Mouse (Mus musculus) liver, adult 2 months (tissue): ENCODE results near the gene Camkk1. TPM values are rescaled to one million over a fixed set of nuclear protein-coding genes. Genes with fewer than 3 reads are reported as not detected.

Experiments
- DNase-seq: peaks from one replicate; pipeline ENCODE4 v3.0.0-alpha.2; 2011; ENCODE audit warnings: low read depth, low spot score; ENCODE audit errors: extremely low read depth
- H3K27ac ChIP-seq: fragments of 200-500 bp; replicated peaks from 2 replicates; pipeline ENCODE4 v1.5.1; 2012; ENCODE audit warnings: low read depth, mild to moderate bottlenecking, control low read depth, inconsistent platforms, low read length; ENCODE audit not compliant: insufficient read depth
- H3K27me3 ChIP-seq: fragments of 200-500 bp; 2 replicates; pipeline ENCODE4 v1.6.1; 2012; ENCODE audit warnings: mild to moderate bottlenecking, moderate library complexity, low read length, inconsistent platforms; ENCODE audit not compliant: control insufficient read depth, insufficient read depth
- H3K36me3 ChIP-seq: fragments of 200-500 bp; 2 replicates; pipeline ENCODE4 v1.6.1; 2012; ENCODE audit warnings: low read length, inconsistent platforms; ENCODE audit not compliant: control insufficient read depth, insufficient read depth
- H3K4me1 ChIP-seq: fragments of 200-500 bp; 2 replicates; pipeline ENCODE4 v1.6.1; 2011; ENCODE audit warnings: low read length; ENCODE audit not compliant: control insufficient read depth, insufficient read depth
- H3K4me3 ChIP-seq: fragments of 200-500 bp; 2 replicates; pipeline ENCODE4 v1.5.1; 2011; ENCODE audit warnings: low read depth, mild to moderate bottlenecking, control low read depth, low read length, moderate library complexity; ENCODE audit not compliant: insufficient read depth
- H3K79me2 ChIP-seq: fragments of 200-500 bp; 2 replicates; pipeline ENCODE4 v1.6.1; 2012; ENCODE audit warnings: inconsistent platforms, mild to moderate bottlenecking, low read length, moderate library complexity; ENCODE audit not compliant: control insufficient read depth, insufficient read depth
- H3K9ac ChIP-seq: fragments of 200-500 bp; 2 replicates; pipeline ENCODE4 v1.6.1; 2012; ENCODE audit warnings: low read depth, mild to moderate bottlenecking, control low read depth, inconsistent platforms, low read length
- CTCF ChIP-seq: fragments of 200-500 bp; IDR thresholded peaks from 2 replicates; pipeline ENCODE4 v1.5.1; 2011; ENCODE audit warnings: low read depth, low read length, control low read depth
- POLR2A ChIP-seq: fragments of 200-500 bp; IDR thresholded peaks from 2 replicates; pipeline ENCODE4 v1.6.1; 2011; ENCODE audit warnings: low read length, control low read depth; ENCODE audit not compliant: insufficient read depth; ENCODE audit errors: extremely low read depth
- WGBS: fragments of 180-500 bp; shearing (Covaris S2); methylation state at CpG from one replicate; pipeline ENCODE4 v1.1.7; 2018; 5-methylcytosine and 5-hydroxymethylcytosine counted together
- polyA plus RNA-seq: library from polyadenylated mRNA; depleted of rRNA; stranded (reverse); fragments of >200 nt; gene quantifications from 2 replicates; pipeline ENCODE4 v1.2.3, GENCODE M21; 2012
- total RNA-seq: library from RNA; depleted of rRNA; stranded (reverse); fragments of >200 nt; gene quantifications from 2 replicates; pipeline ENCODE4 v1.2.3, GENCODE M21; 2014

The Camkk1 gene
- total and polyA plus RNA-seq, 2 experiments, result 0.12 to 0.28 TPM

DNA sequence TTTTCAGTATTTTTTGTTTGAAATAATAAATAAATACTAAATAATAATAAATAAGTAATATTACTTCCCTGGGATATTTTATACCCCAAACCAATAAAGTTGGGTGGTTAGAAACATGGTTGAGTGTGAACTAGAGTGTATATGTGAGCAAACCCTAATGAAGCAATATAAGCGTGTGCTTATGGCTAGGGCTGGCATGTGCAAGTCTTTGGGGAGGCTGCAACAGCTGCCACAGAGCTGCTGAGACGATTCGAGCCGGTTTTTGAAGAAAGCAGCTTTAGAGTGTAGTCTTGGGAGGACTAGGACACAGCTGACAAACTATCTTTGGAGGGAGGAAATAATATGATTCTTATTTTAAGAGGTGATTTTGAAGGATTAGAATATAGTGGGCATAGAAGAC lies 57.5 kb downstream of the Camkk1 start:
- Histone ChIP-seq H3K9ac (no peak overlapping the region), H3K27ac (no peak overlapping the region), H3K36me3 (peaks cover 49% of the 10 kb centered on the region), H3K27me3 (no peaks in the 10 kb centered on the region), H3K4me1 (no peaks in the 10 kb centered on the region), H3K79me2 (no peaks in the 10 kb centered on the region), H3K4me3 (no peak overlapping the region)
- TF ChIP-seq CTCF (no peak), POLR2A (no peak)
- no peak for DNase-seq
- 96% methylated on average over 4 of the region's 4 CpGs for WGBS

DNA sequence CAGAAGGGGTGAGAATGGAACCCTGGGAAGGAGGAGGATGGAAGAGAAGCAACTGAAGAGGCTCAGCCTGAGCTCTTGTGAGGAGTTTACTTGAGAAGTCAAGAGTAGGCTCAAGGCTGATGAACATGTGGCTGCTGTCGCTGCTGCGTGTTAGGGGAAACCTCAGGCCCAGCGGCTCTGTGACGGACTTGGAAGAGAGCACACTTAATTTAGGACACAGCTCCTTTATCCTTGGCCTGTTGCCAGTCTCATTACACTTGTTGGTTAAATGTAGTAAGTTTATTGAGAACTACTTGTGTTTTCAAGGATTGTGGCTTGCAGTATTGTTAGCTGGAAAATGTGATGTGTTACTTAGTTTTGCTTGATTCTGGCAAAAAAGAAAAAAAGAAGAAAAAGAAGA lies 57.9 kb downstream of the Camkk1 start:
- TF ChIP-seq CTCF (no peak), POLR2A (no peak)
- Histone ChIP-seq H3K4me3 (no peak overlapping the region), H3K27me3 (no peaks in the 10 kb centered on the region), H3K4me1 (no peaks in the 10 kb centered on the region), H3K36me3 (peaks cover 50% of the 10 kb centered on the region), H3K79me2 (no peaks in the 10 kb centered on the region), H3K27ac (no peak overlapping the region), H3K9ac (no peak overlapping the region)
- no peak for DNase-seq
- WGBS, result 80% methylated on average over 4 of the region's 4 CpGs

GRCm38 (mm10) chr11:73077211-73077720 lies 58.5 kb downstream of the Camkk1 start:
- H3K36me3 ChIP-seq, result peaks cover 50% of the 10 kb centered on the region

DNA sequence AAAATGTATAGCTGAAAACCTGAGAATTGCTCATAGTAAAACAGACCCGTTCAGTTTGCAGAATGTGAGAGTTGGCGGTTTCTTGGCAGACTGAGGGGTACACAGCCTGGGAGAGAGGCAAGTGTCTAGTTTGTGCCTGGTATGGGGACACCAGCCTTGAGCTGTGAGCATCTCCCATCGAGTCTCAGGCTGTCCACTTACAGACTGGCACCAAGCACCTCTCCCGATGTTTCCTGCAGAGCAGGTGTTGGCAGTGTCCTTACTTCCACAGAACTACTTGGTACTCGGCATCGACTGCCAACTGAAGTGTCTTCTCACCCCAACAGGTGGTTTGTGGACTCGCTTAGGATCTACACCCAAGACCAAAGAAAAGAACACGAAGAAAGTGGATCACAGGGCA lies 59.8 kb downstream of the Camkk1 start:
- DNase-seq, result no peak
- no peak overlapping the region for H3K27ac ChIP-seq
- no peaks in the 10 kb centered on the region for H3K4me1 ChIP-seq
- peaks cover 42% of the 10 kb centered on the region for H3K36me3 ChIP-seq
- H3K9ac ChIP-seq, result no peak overlapping the region
- H3K79me2 ChIP-seq, result no peaks in the 10 kb centered on the region
- H3K4me3 ChIP-seq, result no peak overlapping the region
- no peaks in the 10 kb centered on the region for H3K27me3 ChIP-seq
- WGBS, result 94% methylated on average over 8 of the region's 8 CpGs
- no peak for TF ChIP-seq CTCF
- TF ChIP-seq POLR2A, result no peak

More at GRCm38 (mm10) chr11:73077211-73077720, 58.5 kb downstream of the Camkk1 start:
- Histone ChIP-seq H3K4me3 (no peak overlapping the region), H3K27me3 (no peaks in the 10 kb centered on the region), H3K27ac (no peak overlapping the region), H3K4me1 (no peaks in the 10 kb centered on the region), H3K79me2 (no peaks in the 10 kb centered on the region), H3K9ac (no peak overlapping the region)
- WGBS, result 93% methylated on average over 6 of the region's 6 CpGs
- no peak for DNase-seq
- TF ChIP-seq POLR2A, result no peak
- TF ChIP-seq CTCF, result no peak

- Histone ChIP-seq H3K79me2 (no peaks in the 10 kb centered on the region), H3K9ac (no peak overlapping the region), H3K4me3 (no peak overlapping the region), H3K27me3 (no peaks in the 10 kb centered on the region), H3K36me3 (peaks cover 28% of the 10 kb centered on the region), H3K4me1 (peaks cover 12% of the 10 kb centered on the region), H3K27ac (no peak overlapping the region)
- TF ChIP-seq CTCF (no peak), POLR2A (no peak)
- no peak for DNase-seq
- 79% methylated on average over 3 of the region's 3 CpGs for WGBS
Measured at GRCm38 (mm10) chr11:73080306-73080705, 61.5 kb downstream of the Camkk1 start.

- H3K9ac ChIP-seq, result no peak overlapping the region
- TF ChIP-seq POLR2A (no peak), CTCF (no peak)
- H3K79me2 ChIP-seq, result no peaks in the 10 kb centered on the region
- peaks cover 15% of the 10 kb centered on the region for H3K4me1 ChIP-seq
- 70% methylated on average over 6 of the region's 6 CpGs for WGBS
- no peak for DNase-seq
- H3K36me3 ChIP-seq, result peaks cover 6% of the 10 kb centered on the region; the same call in 1 of the 2 replicates
- H3K27me3 ChIP-seq, result no peaks in the 10 kb centered on the region
- H3K4me3 ChIP-seq, result no peak overlapping the region
- no peak overlapping the region for H3K27ac ChIP-seq
Measured at GRCm38 (mm10) chr11:73084303-73084702, 65.5 kb downstream of the Camkk1 start.
